In genomic region chr4:146173378-146174226, GRCm38 (mm10) we compare ENCODE assay signal across 10 mouse cellular contexts. TPM values are rescaled to one million over a fixed set of nuclear protein-coding genes. Genes with fewer than 3 reads are reported as not detected.
A peak's percentile ranks its signal among the peaks of the same experiment; 100 is the strongest.
DNase-seq lines count a peak whose midpoint lies in the region; ATAC-seq lines count a peak whose summit lies in the region.
"Not testable (repeated sequence)": the region's sequence is repeated elsewhere in the genome, so short reads cannot be mapped to it uniquely, and the experiment has no call there.
"Had no signal": no experiment of that assay in that cellular context is flagged by ENCODE, and none has a peak within 500 bp of the region (broad histone marks: within the 10 kb centered on the region; RNA-seq: fewer than 3 reads in every experiment).

No protein-coding gene starts in this region.

- not testable (repeated sequence) for H3K36me3 ChIP-seq in embryonic facial prominence, embryonic 13.5 days; heart, embryonic 10.5 days; limb, embryonic 11.5 days (ENCODE audit: control insufficient read depth, insufficient read depth, low read length)

- peak; percentile 85 for ATAC-seq in embryonic facial prominence, embryonic 13.5 days (ENCODE audit: insufficient number of reproducible peaks, insufficient read depth, low FRiP score, low TSS enrichment, low read depth)
- peak; percentile 21 for ATAC-seq in inflammation-experienced regulatory T-cells, adult 6 months
- peak; percentile 87 for ATAC-seq in limb, embryonic 11.5 days (ENCODE audit: insufficient number of reproducible peaks, low FRiP score, low TSS enrichment, low read depth)
- ATAC-seq in megakaryocyte, adult 5-6 weeks (ENCODE audit: poor library complexity, severe bottlenecking): peak; percentile 30

- not testable (repeated sequence) for H3K9ac ChIP-seq in embryonic facial prominence, embryonic 13.5 days; limb, embryonic 11.5 days (ENCODE audit: low read length)

- H3K4me3 ChIP-seq in embryonic facial prominence, embryonic 13.5 days; heart, embryonic 10.5 days; limb, embryonic 11.5 days (ENCODE audit: low read depth, low read length): not testable (repeated sequence)

- H3K4me2 ChIP-seq in embryonic facial prominence, embryonic 13.5 days; limb, embryonic 11.5 days (ENCODE audit: low read depth, severe bottlenecking): not testable (repeated sequence)

- 60% methylated on average over 4 of the region's 4 CpGs for WGBS in embryonic facial prominence, embryonic 13.5 days
- 68% methylated on average over 4 of the region's 4 CpGs for WGBS in heart, embryonic 10.5 days
- WGBS in limb, embryonic 11.5 days: 67% methylated on average over 3 of the region's 4 CpGs

- DNase-seq in adipocyte (ENCODE audit: low spot score): peak; percentile 4
- DNase-seq in heart, embryonic 10.5 days (ENCODE audit: low spot score): peak; percentile 82
- peak; percentile 27 for DNase-seq in limb, embryonic 11.5 days (ENCODE audit: low spot score)
- peak; percentile 17 to 30 for DNase-seq in spleen, postnatal 14 days (ENCODE audit: low spot score in 2 of 2)
- DNase-seq in urinary bladder, postnatal 4 days (ENCODE audit: low spot score in 2 of 2): peak; percentile 37 to 75

- not testable (repeated sequence) for H3K4me1 ChIP-seq in embryonic facial prominence, embryonic 13.5 days; heart, embryonic 10.5 days; limb, embryonic 11.5 days (ENCODE audit: control insufficient read depth, insufficient read depth, low read length)

- H3K27ac ChIP-seq in embryonic facial prominence, embryonic 13.5 days; heart, embryonic 10.5 days; limb, embryonic 11.5 days (replicated peaks; ENCODE audit: low read depth, low read length): not testable (repeated sequence)

- peaks cover 19% of the 10 kb centered on the region for H3K9me3 ChIP-seq in embryonic facial prominence, embryonic 13.5 days
- H3K9me3 ChIP-seq in heart, embryonic 10.5 days: peaks cover 15% of the 10 kb centered on the region
- H3K9me3 ChIP-seq in limb, embryonic 11.5 days (ENCODE audit: control insufficient read depth, low read length): not testable (repeated sequence)

- H3K27me3 ChIP-seq in embryonic facial prominence, embryonic 13.5 days; heart, embryonic 10.5 days (ENCODE audit: insufficient read depth, poor library complexity, severe bottlenecking); limb, embryonic 11.5 days (ENCODE audit: control insufficient read depth, insufficient read depth, low read length): not testable (repeated sequence)

RNA-seq across cellular contexts. Expression of gene Zfp600, which starts 17.0 kb away (rescaled TPM):
- not detected in 2 replicates for polyA plus RNA-seq in embryonic facial prominence, embryonic 13.5 days (2015; fragmentation: Nextera tagmentation; extraction: Ambion mirVana)
- polyA plus RNA-seq in heart, embryonic 10.5 days (2016; fragmentation: Nextera tagmentation; extraction: Ambion mirVana): 0.26 TPM in 1 of 2 replicates, not detected in the other
- not detected for polyA plus RNA-seq in inflammation-experienced regulatory T-cells, adult 6 months (2017; shearing (Covaris generic))
- not detected in 2 replicates for polyA plus RNA-seq in limb, embryonic 11.5 days (2014; fragmentation: Nextera tagmentation; extraction: Ambion mirVana)
- total RNA-seq in megakaryocyte, adult 5-6 weeks (2015): not detected in 2 replicates
- not detected in 2 replicates for total RNA-seq in megakaryocyte, adult 5-6 weeks (2017)
- total RNA-seq: left cerebral cortex, adult 2 months; MEL had no signal

Comparison
In these comparisons a context has a peak if more than half of its experiments do, and no peak if none do; other contexts are left out.
1. DNase-seq: peak in every context shown above with its lines; median percentile 82 in heart, embryonic 10.5 days; 56 in urinary bladder, postnatal 4 days; 27 in limb, embryonic 11.5 days; 24 in spleen, postnatal 14 days; 4 in adipocyte.
2. ATAC-seq: peak in every context shown above with its lines; median percentile 87 in limb, embryonic 11.5 days; 85 in embryonic facial prominence, embryonic 13.5 days; 30 in megakaryocyte, adult 5-6 weeks; 21 in inflammation-experienced regulatory T-cells, adult 6 months.